Mouse (Mus musculus) inflammation-experienced regulatory T-cells, adult 6 months (primary cell): Measurements from ENCODE around the gene Spef2. TPM values are rescaled to one million over a fixed set of nuclear protein-coding genes. Genes with fewer than 3 reads are reported as not detected.

Source experiments
- ATAC-seq: one replicate; pipeline ENCODE4 v1.8.0; 2017
- polyA plus RNA-seq, 3 experiments: library from polyadenylated mRNA; unstranded; fragments of 100-300 nt; shearing (Covaris generic); gene quantifications; one replicate each; pipeline ENCODE4 v1.2.1; 2017

Spef2 gene
- polyA plus RNA-seq, 3 experiments from 2014 or later, result 1.3 to 2.5 (median 1.8) TPM

GRCm38 (mm10) chr15:9533356-9533902, 215.2 kb downstream of the Spef2 start:
- ATAC-seq, result peak; percentile 72

- ATAC-seq, result no peak
Observed at GRCm38 (mm10) chr15:9530076-9530475, 218.6 kb downstream of the Spef2 start, which contains the start of gene Il7r. Gene Il7r, minus strand, starts transcription at chr15:9530176.

GRCm38 (mm10) chr15:9529646-9530045, 219.0 kb downstream of the Spef2 start:
- ATAC-seq, result peak; percentile 46

Other genes with a start within 250 kb of the Spef2 start
- 100 to 1,000 TPM in 2 of 3 experiments, 10 to 100 TPM in 1; 91.9 to 193 (median 146) TPM for gene Il7r, start 218.7 kb downstream of the Spef2 start, polyA plus RNA-seq